Mouse (Mus musculus) MEL (cell line): ENCODE data around the gene C1qtnf1.

Experiments
- CHD2 ChIP-seq: IDR thresholded peaks from 2 replicates; pipeline ENCODE4 v1.6.1; 2011; ENCODE audit warnings: low read length, improper control_type of control experiment
- CTCF ChIP-seq, 3 experiments: IDR thresholded peaks in 2 of 3; conservative IDR thresholded peaks in 1 of 3; 2 replicates each; pipeline ENCODE4 v1.5.1; 2011 to 2012; ENCODE audit warnings: low read length in 3 of 3, low read depth in 2 of 3, mild to moderate bottlenecking in 2 of 3, improper control_type of control experiment in 1 of 3, inconsistent platforms in 1 of 3, mixed read lengths in 1 of 3, moderate library complexity in 1 of 3; ENCODE audit not compliant: control insufficient read depth in 1 of 3, insufficient read depth in 1 of 3, poor library complexity in 1 of 3, severe bottlenecking in 1 of 3
- ELF1 ChIP-seq: IDR thresholded peaks from 2 replicates; pipeline ENCODE4 v1.6.1; 2014; ENCODE audit warnings: low read depth, mild to moderate bottlenecking, inconsistent platforms, low read length, improper control_type of control experiment, moderate library complexity
- EP300 ChIP-seq, 2 experiments: IDR thresholded peaks; 2 replicates each; pipeline ENCODE4 v1.6.1; 2011; ENCODE audit warnings: improper control_type of control experiment in 2 of 2, low read length in 2 of 2, low read depth in 1 of 2, mild to moderate bottlenecking in 1 of 2
- ETS1 ChIP-seq: IDR thresholded peaks from 2 replicates; pipeline ENCODE4 v1.6.1; 2012; ENCODE audit warnings: low read depth, mild to moderate bottlenecking, inconsistent platforms, low read length, improper control_type of control experiment, moderate library complexity
- GATA1 ChIP-seq: IDR thresholded peaks from 2 replicates; pipeline ENCODE4 v1.6.1; 2011; ENCODE audit warnings: low read depth, low read length, improper control_type of control experiment
- MAX ChIP-seq: IDR thresholded peaks from 2 replicates; pipeline ENCODE4 v1.6.1; 2011; ENCODE audit warnings: low read length, improper control_type of control experiment
- MAZ ChIP-seq: IDR thresholded peaks from 2 replicates; pipeline ENCODE4 v1.6.1; 2012; ENCODE audit warnings: low read depth, mild to moderate bottlenecking, inconsistent platforms, low read length, improper control_type of control experiment
- MYC ChIP-seq: IDR thresholded peaks from 2 replicates; pipeline ENCODE4 v1.6.1; 2011; ENCODE audit warnings: low read depth, mild to moderate bottlenecking, low read length, improper control_type of control experiment, moderate library complexity
- POLR2A ChIP-seq, 2 experiments: IDR thresholded peaks; 2 replicates each; pipeline ENCODE4 v1.6.1; 2011 to 2012; ENCODE audit warnings: low read length in 2 of 2, mild to moderate bottlenecking in 2 of 2, control low read depth in 1 of 2, improper control_type of control experiment in 1 of 2, low read depth in 1 of 2, moderate library complexity in 1 of 2; ENCODE audit not compliant: control insufficient read depth in 1 of 2, insufficient read depth in 1 of 2, poor library complexity in 1 of 2
- RAD21 ChIP-seq: IDR thresholded peaks from 2 replicates; pipeline ENCODE4 v1.6.1; 2011; ENCODE audit warnings: mild to moderate bottlenecking, low read depth, low read length, improper control_type of control experiment
- USF1 ChIP-seq: IDR thresholded peaks from 2 replicates; pipeline ENCODE4 v1.6.1; 2014; ENCODE audit warnings: low read depth, mild to moderate bottlenecking, inconsistent platforms, low read length, improper control_type of control experiment, moderate library complexity
- USF2 ChIP-seq, 2 experiments: IDR thresholded peaks; 2 replicates each; pipeline ENCODE4 v1.6.1; 2011 to 2012; ENCODE audit warnings: improper control_type of control experiment in 2 of 2, low read length in 2 of 2, borderline replicate concordance in 1 of 2, inconsistent platforms in 1 of 2, low read depth in 1 of 2, mild to moderate bottlenecking in 1 of 2; ENCODE audit not compliant: insufficient read depth in 1 of 2
- ZNF384 ChIP-seq: IDR thresholded peaks from 2 replicates; pipeline ENCODE4 v1.6.1; 2012; ENCODE audit warnings: low read depth, mild to moderate bottlenecking, inconsistent platforms, low read length, improper control_type of control experiment

GRCm38 (mm10) chr11:118415630-118416029, 12.4 kb upstream of the C1qtnf1 start:
- TF ChIP-seq CTCF (IDR thresholded peaks at IDR 0.05 in 2 of 3, conservative IDR thresholded peaks at IDR 0.05 in 1 of 3; ENCODE audit: control insufficient read depth in 1 of 3, insufficient read depth in 1 of 3, low read depth in 2 of 3, low read length in 3 of 3, poor library complexity in 1 of 3, severe bottlenecking in 1 of 3): no peak
- no peak for TF ChIP-seq MAZ
- TF ChIP-seq POLR2A (IDR thresholded peaks at IDR 0.05; ENCODE audit: control insufficient read depth in 1 of 2, insufficient read depth in 1 of 2, low read depth in 1 of 2, low read length in 2 of 2, poor library complexity in 1 of 2): no peak
- TF ChIP-seq ETS1: no peak
- no peak for TF ChIP-seq ELF1
- no peak for TF ChIP-seq USF2 (IDR thresholded peaks at IDR 0.05; ENCODE audit: borderline replicate concordance in 1 of 2, insufficient read depth in 1 of 2, low read depth in 1 of 2, low read length in 2 of 2)
- no peak for TF ChIP-seq USF1
- no peak for TF ChIP-seq MYC
- TF ChIP-seq ZNF384: no peak
- no peak for TF ChIP-seq MAX
- TF ChIP-seq RAD21: no peak
- no peak for TF ChIP-seq CHD2
- no peak for TF ChIP-seq GATA1
- no peak for TF ChIP-seq EP300 (IDR thresholded peaks at IDR 0.05; ENCODE audit: low read depth in 1 of 2, low read length in 2 of 2)
